Mouse (Mus musculus) monocyte, adult 2 months (primary cell): ENCODE results near the gene BC005561.

ENCODE experiments used
- DNase-seq, 2 experiments: peaks; one replicate each; pipeline ENCODE4 v3.0.0; 2022; ENCODE audit warnings: low spot score in 2 of 2, low read depth in 1 of 2

The BC005561 gene

GRCm38 (mm10) chr5:104571282-104571921 is 63.2 kb downstream of the BC005561 start:
- DNase-seq, result peak; percentile 66 to 78
